Comparison of ENCODE assay signal across 9 mouse cellular contexts in the genomic region with DNA sequence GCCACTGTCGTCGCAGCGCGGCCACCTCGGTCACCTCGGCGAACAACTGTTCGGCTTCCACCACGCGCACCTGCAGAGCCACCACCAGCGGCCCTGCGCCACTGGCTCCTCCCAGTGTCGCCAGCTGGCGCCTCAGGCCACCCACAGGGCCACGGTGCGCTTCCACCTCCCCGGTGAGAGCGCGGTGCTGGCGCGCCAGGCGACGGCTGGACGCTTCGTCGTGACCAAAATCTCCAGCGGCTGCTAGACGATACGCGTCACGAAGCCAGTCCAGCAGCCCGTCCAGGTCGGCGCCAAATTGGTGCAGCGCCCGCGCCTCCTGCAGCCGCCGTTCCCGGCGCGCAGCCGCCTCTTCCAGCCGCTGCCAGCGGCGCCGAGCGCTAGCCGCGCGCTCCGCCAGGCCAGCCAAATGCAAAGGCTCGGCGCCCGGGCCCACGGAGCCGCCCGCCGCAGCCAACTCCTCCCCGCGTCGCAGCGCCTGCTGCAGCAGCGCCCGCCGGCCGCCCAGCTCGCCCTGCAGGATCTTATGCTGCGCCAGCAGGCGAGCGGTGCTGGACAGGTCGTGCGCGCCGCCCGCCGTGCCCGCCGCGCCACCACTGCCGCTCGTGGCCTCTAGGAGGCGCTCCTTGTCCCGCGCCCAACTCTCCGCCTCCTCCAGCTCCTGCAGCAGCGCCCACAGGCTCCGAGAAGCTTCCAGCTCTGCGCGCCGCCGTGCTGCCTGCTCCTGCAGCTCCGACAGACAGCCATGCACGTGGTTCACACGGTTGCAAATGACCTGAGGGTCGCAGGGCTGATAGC. TPM values are rescaled to one million over a fixed set of nuclear protein-coding genes. Genes with fewer than 3 reads are reported as not detected.
DNase-seq lines count a peak whose midpoint lies in the region; ATAC-seq and TF ChIP-seq lines count a peak whose summit lies in the region.
"Had no signal": no experiment of that assay in that cellular context is flagged by ENCODE, and none has a peak within 500 bp of the region (broad histone marks: within the 10 kb centered on the region; RNA-seq: fewer than 3 reads in every experiment).

No protein-coding gene starts in this region.

- TF ChIP-seq CTCF in small intestine, adult 2 months (IDR thresholded peaks at IDR 0.05; ENCODE audit: extremely low read depth, insufficient read length, insufficient replicate concordance, low read depth, low read length), result peak; percentile 38; the same call in 1 of the 2 replicates

- no peak for TF ChIP-seq POLR2A in small intestine, adult 2 months (IDR thresholded peaks at IDR 0.05; ENCODE audit: low read depth, low read length)

- H3K27me3 ChIP-seq in limb, embryonic 10.5 days (ENCODE audit: low read depth, poor library complexity, severe bottlenecking), result peaks cover 74% of the 10 kb centered on the region
- peaks cover 76% of the 10 kb centered on the region for H3K27me3 ChIP-seq in midbrain, embryonic 10.5 days (ENCODE audit: low read depth, poor library complexity, severe bottlenecking)
- H3K27me3 ChIP-seq in small intestine, adult 2 months (ENCODE audit: control insufficient read depth, insufficient read depth, low read length), result peaks cover 33% of the 10 kb centered on the region

- H3K4me1 ChIP-seq in limb, embryonic 10.5 days, result peaks cover 23% of the 10 kb centered on the region
- peaks cover 23% of the 10 kb centered on the region for H3K4me1 ChIP-seq in midbrain, embryonic 10.5 days
- H3K4me1 ChIP-seq in small intestine, adult 2 months (ENCODE audit: control insufficient read depth, insufficient read depth, insufficient read length, low read length), result peaks cover 8% of the 10 kb centered on the region

- H3K4me3 ChIP-seq in limb, embryonic 10.5 days, result peak overlapping the region; percentile 59
- H3K4me3 ChIP-seq in midbrain, embryonic 10.5 days, result peak overlapping the region; percentile 60
- H3K4me3 ChIP-seq in small intestine, adult 2 months (ENCODE audit: low read depth, low read length), result peak overlapping the region; percentile 43

- peak overlapping the region; percentile 44; the same call in 1 of the 2 replicates for H3K27ac ChIP-seq in limb, embryonic 10.5 days
- no peak overlapping the region for H3K27ac ChIP-seq in midbrain, embryonic 10.5 days (replicated peaks)
- no peak overlapping the region for H3K27ac ChIP-seq in small intestine, adult 2 months (ENCODE audit: insufficient read depth, low read depth, low read length)
- H3K27ac ChIP-seq: macrophage had no signal

- peak; percentile 28 for ATAC-seq in inflammation-experienced regulatory T-cells, adult 6 months
- no peak for ATAC-seq in activated CD4-positive, CD25-positive, alpha-beta regulatory T cell, adult 4 months

- under 1% methylated on average over 96 of the region's 96 CpGs for WGBS in limb, embryonic 10.5 days
- under 1% methylated on average over 96 of the region's 96 CpGs for WGBS in midbrain, embryonic 10.5 days
- 3% methylated on average over 93 of the region's 96 CpGs for WGBS in small intestine, adult 2 months

- no peaks in the 10 kb centered on the region for H3K9me3 ChIP-seq in limb, embryonic 10.5 days (replicated peaks)
- peaks cover 10% of the 10 kb centered on the region for H3K9me3 ChIP-seq in midbrain, embryonic 10.5 days (replicated peaks)

- DNase-seq in adrenal gland, postnatal 36 days, result peak; percentile 82 to 84
- DNase-seq in embryo, embryonic 11 days, result peak; percentile 85
- DNase-seq in gastrocnemius, postnatal 36 days, result peak; percentile 50 to 53
- DNase-seq in limb, embryonic 10.5 days (ENCODE audit: low spot score), result peak; percentile 92
- peak; percentile 84 for DNase-seq in midbrain, embryonic 10.5 days (ENCODE audit: low spot score)

- intact Hi-C loops in gastrocnemius, postnatal 36 days (cut with DNase I), result no loop called here

- no peaks in the 10 kb centered on the region for H3K36me3 ChIP-seq in limb, embryonic 10.5 days
- H3K36me3 ChIP-seq in midbrain, embryonic 10.5 days, result no peaks in the 10 kb centered on the region
- H3K36me3 ChIP-seq in small intestine, adult 2 months (ENCODE audit: control insufficient read depth, insufficient read depth, low read length), result no peaks in the 10 kb centered on the region

RNA-seq across cellular contexts. Expression of gene Sptbn4, which starts 38.9 kb away (rescaled TPM):
- total RNA-seq in adrenal gland, postnatal 36 days (2021), result under 1 TPM; 0.59 to 0.83 TPM
- under 1 TPM in 1 of 2 experiments, not detected in 1; 0.03 TPM for total RNA-seq in gastrocnemius, postnatal 36 days (2021)
- polyA plus RNA-seq in inflammation-experienced regulatory T-cells, adult 6 months (2017; shearing (Covaris generic)), result under 1 TPM; 0.12 to 0.23 (median 0.13) TPM
- 0.15 and 0.19 TPM in 2 replicates for polyA plus RNA-seq in limb, embryonic 10.5 days (2016; fragmentation: Nextera tagmentation; extraction: Ambion mirVana)
- 0.30 and 0.52 TPM in 2 replicates for polyA plus RNA-seq in midbrain, embryonic 10.5 days (2016; fragmentation: Nextera tagmentation; extraction: Ambion mirVana)
- 0.19 and 0.28 TPM in 2 replicates for polyA plus RNA-seq in small intestine, adult 2 months (2012; rRNA removed)
- polyA plus RNA-seq in activated CD4-positive, CD25-positive, alpha-beta regulatory T cell, adult 4 months (2017; shearing (Covaris generic)), result under 1 TPM; 0.16 to 0.37 TPM

RNA-seq across cellular contexts. Expression of gene Blvrb, which starts 39.2 kb away (rescaled TPM):
- total RNA-seq in adrenal gland, postnatal 36 days (2021), result 10 to 100 TPM; 42.4 to 45.6 TPM
- 10 to 100 TPM; 10.9 to 12.7 TPM for total RNA-seq in gastrocnemius, postnatal 36 days (2021)
- polyA plus RNA-seq in inflammation-experienced regulatory T-cells, adult 6 months (2017; shearing (Covaris generic)), result 10 to 100 TPM in 2 of 3 experiments, 1 to 10 TPM in 1; 6.0 to 21.7 (median 17.0) TPM
- polyA plus RNA-seq in limb, embryonic 10.5 days (2016; fragmentation: Nextera tagmentation; extraction: Ambion mirVana), result 33.3 and 34.9 TPM in 2 replicates
- 38.9 and 40.9 TPM in 2 replicates for polyA plus RNA-seq in midbrain, embryonic 10.5 days (2016; fragmentation: Nextera tagmentation; extraction: Ambion mirVana)
- 79.1 and 142 TPM in 2 replicates for polyA plus RNA-seq in small intestine, adult 2 months (2012; rRNA removed)
- polyA plus RNA-seq in activated CD4-positive, CD25-positive, alpha-beta regulatory T cell, adult 4 months (2017; shearing (Covaris generic)), result 10 to 100 TPM; 13.9 to 16.7 TPM

RNA-seq across cellular contexts. Expression of gene Gm20479, which starts 51.4 kb away (rescaled TPM):
- 1 to 10 TPM in 1 of 2 experiments, not detected in 1; 6.1 TPM for total RNA-seq in adrenal gland, postnatal 36 days (2021)
- total RNA-seq in gastrocnemius, postnatal 36 days (2021), result not detected
- 1 to 10 TPM in 1 of 3 experiments, not detected in 2; 4.0 TPM for polyA plus RNA-seq in inflammation-experienced regulatory T-cells, adult 6 months (2017; shearing (Covaris generic))
- polyA plus RNA-seq in limb, embryonic 10.5 days (2016; fragmentation: Nextera tagmentation; extraction: Ambion mirVana), result not detected in 2 replicates
- polyA plus RNA-seq in midbrain, embryonic 10.5 days (2016; fragmentation: Nextera tagmentation; extraction: Ambion mirVana), result 0.48 and 0.82 TPM in 2 replicates
- not detected in 2 replicates for polyA plus RNA-seq in small intestine, adult 2 months (2012; rRNA removed)
- polyA plus RNA-seq in activated CD4-positive, CD25-positive, alpha-beta regulatory T cell, adult 4 months (2017; shearing (Covaris generic)), result 1 to 10 TPM; 1.4 to 3.3 TPM
- polyA plus RNA-seq: macrophage had no signal

RNA-seq across cellular contexts. Expression of gene Shkbp1, which starts 52.8 kb away (rescaled TPM):
- total RNA-seq in adrenal gland, postnatal 36 days (2021), result 10 to 100 TPM; 22.3 TPM
- 1 to 10 TPM; 1.7 to 2.1 TPM for total RNA-seq in gastrocnemius, postnatal 36 days (2021)
- polyA plus RNA-seq in inflammation-experienced regulatory T-cells, adult 6 months (2017; shearing (Covaris generic)), result 10 to 100 TPM; 46.9 to 59.2 (median 50.1) TPM
- 46.1 and 61.2 TPM in 2 replicates for polyA plus RNA-seq in limb, embryonic 10.5 days (2016; fragmentation: Nextera tagmentation; extraction: Ambion mirVana)
- polyA plus RNA-seq in midbrain, embryonic 10.5 days (2016; fragmentation: Nextera tagmentation; extraction: Ambion mirVana), result 71.7 and 77.2 TPM in 2 replicates
- 62.1 and 115 TPM in 2 replicates for polyA plus RNA-seq in small intestine, adult 2 months (2012; rRNA removed)
- 10 to 100 TPM; 48.9 to 66.0 TPM for polyA plus RNA-seq in activated CD4-positive, CD25-positive, alpha-beta regulatory T cell, adult 4 months (2017; shearing (Covaris generic))
